Mouse (Mus musculus): ENCODE measurements around the gene H2al1c. TPM values are rescaled to one million over a fixed set of nuclear protein-coding genes. Genes with fewer than 3 reads are reported as not detected.
"Not testable (repeated sequence)": the region's sequence is repeated elsewhere in the genome, so short reads cannot be mapped to it uniquely, and the experiment has no call there.

Gene H2al1c
- polyA plus RNA-seq, 1 experiment from 2014 or later, result not detected

- not testable (repeated sequence) for H3K27ac ChIP-seq (replicated peaks); H3K36me3 ChIP-seq; H3K27me3 ChIP-seq; H3K9ac ChIP-seq (replicated peaks); H3K9me3 ChIP-seq; H3K4me3 ChIP-seq; H3K4me2 ChIP-seq (replicated peaks); H3K4me1 ChIP-seq; ATAC-seq (replicated peaks)
- no CpG with 5 or more reads among the region's 6 CpGs for WGBS
These were observed 9.4 kb downstream of the H2al1c start, which contains the start of gene H2al1f for GRCm38 (mm10) chrX:11314858-11315257. TSS of gene H2al1f (plus strand) at chrX:11315158.

- not testable (repeated sequence) for H3K27me3 ChIP-seq; H3K4me1 ChIP-seq; ATAC-seq (replicated peaks); H3K27ac ChIP-seq (replicated peaks); H3K9me3 ChIP-seq; H3K4me2 ChIP-seq (replicated peaks); H3K4me3 ChIP-seq; H3K9ac ChIP-seq (replicated peaks); H3K36me3 ChIP-seq
- no CpG with 5 or more reads among the region's 3 CpGs for WGBS
These were observed 12.5 kb downstream of the H2al1c start, which contains the start of gene H2al1g for GRCm38 (mm10) chrX:11317956-11318355. TSS of gene H2al1g (plus strand) at chrX:11318256.

- H3K27ac ChIP-seq (replicated peaks); H3K9ac ChIP-seq (replicated peaks); H3K4me3 ChIP-seq; ATAC-seq (replicated peaks); H3K4me2 ChIP-seq (replicated peaks); H3K36me3 ChIP-seq; H3K4me1 ChIP-seq; H3K27me3 ChIP-seq; H3K9me3 ChIP-seq: not testable (repeated sequence)
- no CpG with 5 or more reads among the region's 6 CpGs for WGBS
These were observed 15.7 kb downstream of the H2al1c start, which contains the start of gene H2al1h for GRCm38 (mm10) chrX:11321192-11321591. TSS of gene H2al1h (plus strand) at chrX:11321492.

GRCm38 (mm10) chrX:11324359-11324758 is 18.9 kb downstream of the H2al1c start, which contains the start of gene H2al1i:
TSS of gene H2al1i (plus strand) at chrX:11324659.
- H3K4me1 ChIP-seq; H3K9me3 ChIP-seq; ATAC-seq (replicated peaks); H3K27ac ChIP-seq (replicated peaks); H3K36me3 ChIP-seq; H3K9ac ChIP-seq (replicated peaks); H3K27me3 ChIP-seq; H3K4me2 ChIP-seq (replicated peaks); H3K4me3 ChIP-seq: not testable (repeated sequence)
- WGBS, result 100% methylated on average over 3 of the region's 5 CpGs

GRCm38 (mm10) chrX:11327522-11327921 is 22.1 kb downstream of the H2al1c start, which contains the start of gene H2al1j:
TSS of gene H2al1j (plus strand) at chrX:11327822.
- not testable (repeated sequence) for H3K27ac ChIP-seq (replicated peaks); H3K4me2 ChIP-seq (replicated peaks); H3K4me1 ChIP-seq; H3K27me3 ChIP-seq; ATAC-seq (replicated peaks); H3K9ac ChIP-seq (replicated peaks); H3K9me3 ChIP-seq; H3K36me3 ChIP-seq; H3K4me3 ChIP-seq
- WGBS, result 82% methylated on average over 2 of the region's 2 CpGs

- Histone ChIP-seq H3K9me3 (no peaks in the 10 kb centered on the region), H3K4me1 (peaks cover 3% of the 10 kb centered on the region; the same call in 1 of the 2 replicates), H3K4me3 (no peak overlapping the region), H3K27me3 (no peaks in the 10 kb centered on the region), H3K36me3 (no peaks in the 10 kb centered on the region), H3K9ac (replicated peaks) (no peak overlapping the region), H3K4me2 (replicated peaks) (no peak overlapping the region), H3K27ac (replicated peaks) (peak overlapping the region; percentile 46)
- no peak for ATAC-seq (replicated peaks)
- WGBS, result 48% methylated on average over 9 of the region's 9 CpGs
These were observed 40.3 kb downstream of the H2al1c start for GRCm38 (mm10) chrX:11345762-11346161.

- H3K9ac ChIP-seq (replicated peaks), result no peak overlapping the region
- no peak for ATAC-seq (replicated peaks)
- 78% methylated on average over 3 of the region's 3 CpGs for WGBS
These were observed 41.3 kb downstream of the H2al1c start for GRCm38 (mm10) chrX:11346756-11347155.

More at GRCm38 (mm10) chrX:11346756-11347155, 41.3 kb downstream of the H2al1c start:
- no peaks in the 10 kb centered on the region for H3K27me3 ChIP-seq
- peaks cover 3% of the 10 kb centered on the region; the same call in 1 of the 2 replicates for H3K4me1 ChIP-seq
- no peak overlapping the region for H3K4me3 ChIP-seq
- no peaks in the 10 kb centered on the region for H3K9me3 ChIP-seq
- no peaks in the 10 kb centered on the region for H3K36me3 ChIP-seq
- H3K4me2 ChIP-seq (replicated peaks), result no peak overlapping the region
- H3K27ac ChIP-seq (replicated peaks), result no peak overlapping the region

Other genes with a start within 250 kb of the H2al1c start
- gene H2al1a, start 6.4 kb upstream of the H2al1c start, polyA plus RNA-seq (2015; fragmentation: Nextera tagmentation; extraction: Ambion mirVana), result not detected in 2 replicates
- not detected in 2 replicates for gene H2al1b, start 3.2 kb upstream of the H2al1c start, polyA plus RNA-seq (2015; fragmentation: Nextera tagmentation; extraction: Ambion mirVana)
- gene H2al1d, start 3.2 kb downstream of the H2al1c start, polyA plus RNA-seq (2015; fragmentation: Nextera tagmentation; extraction: Ambion mirVana), result not detected in 2 replicates
- gene H2al1e, start 6.3 kb downstream of the H2al1c start, polyA plus RNA-seq (2015; fragmentation: Nextera tagmentation; extraction: Ambion mirVana), result not detected in 2 replicates
- not detected in 2 replicates for gene H2al1f, start 9.5 kb downstream of the H2al1c start, polyA plus RNA-seq (2015; fragmentation: Nextera tagmentation; extraction: Ambion mirVana)
- not detected in 2 replicates for gene H2al1g, start 12.6 kb downstream of the H2al1c start, polyA plus RNA-seq (2015; fragmentation: Nextera tagmentation; extraction: Ambion mirVana)
- not detected in 2 replicates for gene H2al1h, start 15.8 kb downstream of the H2al1c start, polyA plus RNA-seq (2015; fragmentation: Nextera tagmentation; extraction: Ambion mirVana)
- gene H2al1i, start 19.0 kb downstream of the H2al1c start, polyA plus RNA-seq (2015; fragmentation: Nextera tagmentation; extraction: Ambion mirVana), result not detected in 2 replicates
- gene H2al1j, start 22.2 kb downstream of the H2al1c start, polyA plus RNA-seq (2015; fragmentation: Nextera tagmentation; extraction: Ambion mirVana), result not detected in 2 replicates